ENCODE assay signal across 8 mouse cellular contexts in the genomic region with DNA sequence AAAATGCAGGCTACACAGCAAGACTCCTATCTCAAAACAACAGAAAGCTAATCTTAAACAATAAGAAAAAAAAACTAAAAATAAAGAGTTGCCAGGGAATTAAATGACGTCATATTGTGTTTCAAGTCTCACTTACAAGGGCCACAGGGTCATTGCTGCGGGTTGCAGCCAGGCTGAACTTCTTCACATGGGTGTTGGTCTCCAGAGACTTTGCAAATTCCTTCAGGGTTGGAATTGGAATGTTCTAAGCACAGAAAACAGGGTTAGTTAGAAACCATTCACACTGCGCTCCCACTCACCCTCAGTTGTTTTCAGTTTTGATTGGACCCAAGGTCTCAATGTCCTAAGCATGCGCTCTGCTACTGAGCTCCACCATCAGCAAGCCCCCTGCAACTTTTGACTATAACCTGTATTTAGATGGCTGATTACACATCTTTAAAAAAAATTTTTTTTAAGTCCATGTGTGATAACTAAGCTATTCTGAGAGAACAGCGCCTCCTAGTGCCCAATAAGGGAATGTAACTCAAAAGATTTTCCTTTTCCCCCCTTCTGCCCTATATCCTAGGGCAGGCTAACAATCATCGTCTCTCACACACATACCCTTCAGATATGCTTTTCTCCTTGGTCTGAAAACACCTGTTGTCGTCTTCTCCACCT. TPM values are rescaled to one million over a fixed set of nuclear protein-coding genes. Genes with fewer than 3 reads are reported as not detected.
DNase-seq lines count a peak whose midpoint lies in the region; ATAC-seq and TF ChIP-seq lines count a peak whose summit lies in the region.

No protein-coding gene starts in this region.

- H3K9ac ChIP-seq in forebrain, embryonic 16.5 days (replicated peaks; ENCODE audit: low read depth, low read length) = no peak overlapping the region
- no peak overlapping the region for H3K9ac ChIP-seq in lung, embryonic 16.5 days (ENCODE audit: low read length)

- CTCF ChIA-PET in Patski (lab: Charles Lee) = interaction anchor here (0.7 to 4.5 kb wide), 12 partner anchors 10 to 83 kb away, joined by 3 to 33 read pairs (median 4); no protein-coding TSS in a partner anchor

- 57% methylated on average over 7 of the region's 7 CpGs for WGBS in forebrain, embryonic 16.5 days
- 45% methylated on average over 7 of the region's 7 CpGs for WGBS in lung, embryonic 16.5 days

- H3K4me2 ChIP-seq in forebrain, embryonic 16.5 days (ENCODE audit: low read length) = no peak overlapping the region
- 0 out of 2 replicates have a peak overlapping the region, but pooled peaks have one; percentile 16 for H3K4me2 ChIP-seq in lung, embryonic 16.5 days (ENCODE audit: low read depth, low read length)

- no peak overlapping the region for H3K4me3 ChIP-seq in left cerebral cortex, adult 2 months
- H3K4me3 ChIP-seq in forebrain, embryonic 16.5 days (replicated peaks; ENCODE audit: low read length) = no peak overlapping the region
- no peak overlapping the region for H3K4me3 ChIP-seq in lung, embryonic 16.5 days (ENCODE audit: low read length)

- H3K4me1 ChIP-seq in forebrain, embryonic 16.5 days (replicated peaks; ENCODE audit: control insufficient read depth, insufficient read depth, low read length) = no peaks in the 10 kb centered on the region
- peaks cover 11% of the 10 kb centered on the region for H3K4me1 ChIP-seq in lung, embryonic 16.5 days (replicated peaks; ENCODE audit: control insufficient read depth, insufficient read depth, low read length)

- peak; percentile 62 for ATAC-seq in Patski
- ATAC-seq in forebrain, embryonic 16.5 days = peak; percentile 36
- peak; percentile 72; the same call in 1 of the 2 replicates for ATAC-seq in lung, embryonic 16.5 days (ENCODE audit: low read depth)

- peak; percentile 78 for TF ChIP-seq CTCF in left cerebral cortex, adult 2 months (IDR thresholded peaks at IDR 0.05)
- TF ChIP-seq CTCF in Patski (IDR thresholded peaks at IDR 0.05) = peak; percentile 74

- POLR2A ChIA-PET in Patski (lab: Charles Lee) = interaction anchor here (0.9 kb wide), 1 partner anchor 60 kb away, joined by 4 read pairs; no protein-coding TSS in a partner anchor

- peaks cover 13% of the 10 kb centered on the region for H3K36me3 ChIP-seq in forebrain, embryonic 16.5 days (ENCODE audit: control insufficient read depth, insufficient read depth)
- no peaks in the 10 kb centered on the region for H3K36me3 ChIP-seq in lung, embryonic 16.5 days (ENCODE audit: control insufficient read depth, insufficient read depth, low read length)

- in situ Hi-C loops in Patski (cut with MboI; ENCODE audit: low pct_unique_long_range_greater_than_20kb) = no loop called here

- DNase-seq in left cerebral cortex, adult 2 months (ENCODE audit: extremely low spot score in 1 of 2, low spot score in 2 of 2) = no peak
- DNase-seq in left cerebral cortex, postnatal 4 days = no peak
- no peak for DNase-seq in Patski (ENCODE audit: low read depth, low spot score)
- no peak for DNase-seq in frontal cortex, postnatal 36 days (ENCODE audit: low spot score in 2 of 2)
- no peak for DNase-seq in frontal cortex, postnatal 25 days (ENCODE audit: low spot score in 2 of 2)
- no peak for DNase-seq in left cerebral cortex, adult 9 months (ENCODE audit: low spot score in 2 of 2)

- H3K27ac ChIP-seq in left cerebral cortex, adult 2 months = no peak overlapping the region
- H3K27ac ChIP-seq in forebrain, embryonic 16.5 days (ENCODE audit: low read length) = no peak overlapping the region
- peak overlapping the region; percentile 43; the same call in 1 of the 2 replicates for H3K27ac ChIP-seq in lung, embryonic 16.5 days (ENCODE audit: low read length)

- no peaks in the 10 kb centered on the region for H3K27me3 ChIP-seq in Patski
- H3K27me3 ChIP-seq in forebrain, embryonic 16.5 days (replicated peaks; ENCODE audit: control insufficient read depth, insufficient read depth, low read length) = no peaks in the 10 kb centered on the region
- H3K27me3 ChIP-seq in lung, embryonic 16.5 days (ENCODE audit: control insufficient read depth, insufficient read depth, low read depth, low read length) = no peaks in the 10 kb centered on the region

- intact Hi-C loops in left cerebral cortex, adult 2 months (cut with DNase I) = loop anchor here (5.0 kb wide), 2 partner anchors 60 to 125 kb away; no protein-coding TSS in a partner anchor
- intact Hi-C loops in left cerebral cortex, postnatal 4 days (cut with DNase I) = loop anchor here (2.0 kb wide), 1 partner anchor 61 kb away; no protein-coding TSS in a partner anchor

- no peaks in the 10 kb centered on the region for H3K9me3 ChIP-seq in forebrain, embryonic 16.5 days (ENCODE audit: control insufficient read depth, low read length)
- H3K9me3 ChIP-seq in lung, embryonic 16.5 days (ENCODE audit: control insufficient read depth, low read length) = no peaks in the 10 kb centered on the region

RNA-seq across cellular contexts. Expression of a gene that starts 22.4 kb away (rescaled TPM):
- total RNA-seq in left cerebral cortex, adult 2 months (2021) = 10 to 100 TPM; 43.6 to 62.5 TPM
- total RNA-seq in left cerebral cortex, postnatal 4 days (2021) = 10 to 100 TPM; 85.0 to 96.1 TPM
- polyA plus RNA-seq in Patski (2021) = 83.5 TPM
- 107 and 113 TPM in 2 replicates for polyA plus RNA-seq in forebrain, embryonic 16.5 days (2015; fragmentation: Nextera tagmentation; extraction: Ambion mirVana)
- 177 and 185 TPM in 2 replicates for polyA plus RNA-seq in lung, embryonic 16.5 days (2015; fragmentation: Nextera tagmentation; extraction: Ambion mirVana)

RNA-seq across cellular contexts. Expression of a gene that starts 29.3 kb away (rescaled TPM):
- 100 to 1,000 TPM; 354 to 358 TPM for total RNA-seq in left cerebral cortex, adult 2 months (2021)
- 100 to 1,000 TPM; 453 to 459 TPM for total RNA-seq in left cerebral cortex, postnatal 4 days (2021)
- polyA plus RNA-seq in Patski (2021) = 2.1 TPM
- 252 and 274 TPM in 2 replicates for polyA plus RNA-seq in forebrain, embryonic 16.5 days (2015; fragmentation: Nextera tagmentation; extraction: Ambion mirVana)
- 8.7 and 9.2 TPM in 2 replicates for polyA plus RNA-seq in lung, embryonic 16.5 days (2015; fragmentation: Nextera tagmentation; extraction: Ambion mirVana)

RNA-seq across cellular contexts. Expression of a gene that starts 43.7 kb away (rescaled TPM):
- 10 to 100 TPM; 61.4 to 69.1 TPM for total RNA-seq in left cerebral cortex, adult 2 months (2021)
- 10 to 100 TPM; 24.4 to 26.5 TPM for total RNA-seq in left cerebral cortex, postnatal 4 days (2021)
- 17.2 TPM for polyA plus RNA-seq in Patski (2021)
- 26.7 and 28.2 TPM in 2 replicates for polyA plus RNA-seq in forebrain, embryonic 16.5 days (2015; fragmentation: Nextera tagmentation; extraction: Ambion mirVana)
- 21.4 and 24.8 TPM in 2 replicates for polyA plus RNA-seq in lung, embryonic 16.5 days (2015; fragmentation: Nextera tagmentation; extraction: Ambion mirVana)

Comparison
In these comparisons a context has a peak if more than half of its experiments do, and no peak if none do; other contexts are left out.
1. RNA of a gene that starts 29.3 kb away (polyA plus RNA-seq): 252 to 274 TPM in forebrain, embryonic 16.5 days; 8.7 to 9.2 TPM in lung, embryonic 16.5 days and 2.1 TPM in Patski (single experiment); every median in the first group is over 10 times any median in the second.
2. Peak in every context shown above with its lines, with median percentiles within 50 percentile points of each other: ATAC-seq.